Mouse (Mus musculus) left cerebral cortex, adult 2 months (tissue): Measurements from ENCODE around the gene Map2k2. TPM values are rescaled to one million over a fixed set of nuclear protein-coding genes. Genes with fewer than 3 reads are reported as not detected.
A peak's percentile ranks its signal among the peaks of the same experiment; 100 is the strongest.

Source experiments
- DNase-seq, 2 experiments: peaks; one replicate each; pipeline ENCODE4 v3.0.0; 2021 to 2022; ENCODE audit warnings: low spot score in 2 of 2, mixed read lengths in 1 of 2; ENCODE audit errors: extremely low spot score in 1 of 2
- H3K27ac ChIP-seq: fragments of 200-600 bp; 2 replicates; pipeline ENCODE4 v1.8.1; 2022
- H3K4me3 ChIP-seq: fragments of 200-600 bp; 2 replicates; pipeline ENCODE4 v1.8.1; 2022
- CTCF ChIP-seq: fragments of 200-600 bp; IDR thresholded peaks from 2 replicates; pipeline ENCODE4 v1.8.1; 2022; ENCODE audit warnings: antibody characterized with exemption, mild to moderate bottlenecking, moderate library complexity
- intact Hi-C: fragments of 180-260 bp; cut with DNase I; formaldehyde crosslinking; loops from one replicate; pipeline ENCODE4 v1.15.1; 2025
- total RNA-seq, 2 experiments: library from RNA; stranded (reverse); gene quantifications; 2 replicates each; pipeline ENCODE4 v1.2.3; 2021

Gene Map2k2
- total RNA-seq, 2 experiments from 2014 or later: 136 to 150 TPM

- no peak for DNase-seq
- intact Hi-C loops: no loop called here
- no peak overlapping the region for H3K4me3 ChIP-seq
- H3K27ac ChIP-seq: no peak overlapping the region
- TF ChIP-seq CTCF: no peak
Observed at GRCm38 (mm10) chr10:81076356-81076755, 29.4 kb upstream of the Map2k2 start.

DNA sequence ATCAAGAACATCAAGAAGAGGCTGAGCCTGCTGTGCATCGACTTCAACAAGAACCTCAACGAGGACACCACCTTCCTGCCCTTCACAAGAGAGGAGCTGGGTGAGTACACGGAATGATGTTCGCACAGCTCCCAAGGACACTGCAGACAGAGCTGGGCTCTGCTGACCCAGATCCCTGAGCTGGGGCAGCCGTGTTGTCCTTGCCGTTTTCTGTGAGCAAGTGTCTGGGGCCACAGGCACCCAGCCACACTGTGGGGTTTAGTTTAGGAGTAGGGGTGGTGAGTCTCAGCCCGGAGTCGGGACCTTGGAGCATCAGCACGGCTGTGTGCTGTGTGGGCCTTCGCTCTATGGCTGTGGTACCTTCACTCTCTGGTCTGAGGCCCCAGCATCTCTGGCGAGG, 27.8 kb upstream of the Map2k2 start:
- no peak for DNase-seq
- Histone ChIP-seq H3K27ac (no peak overlapping the region), H3K4me3 (no peak overlapping the region)
- TF ChIP-seq CTCF: no peak
- intact Hi-C loops: no loop called here

GRCm38 (mm10) chr10:81080008-81080655, 25.6 kb upstream of the Map2k2 start:
- no peak overlapping the region for H3K27ac ChIP-seq
- no peak for DNase-seq
- intact Hi-C loops: no loop called here
- TF ChIP-seq CTCF: no peak
- no peak overlapping the region for H3K4me3 ChIP-seq

DNA sequence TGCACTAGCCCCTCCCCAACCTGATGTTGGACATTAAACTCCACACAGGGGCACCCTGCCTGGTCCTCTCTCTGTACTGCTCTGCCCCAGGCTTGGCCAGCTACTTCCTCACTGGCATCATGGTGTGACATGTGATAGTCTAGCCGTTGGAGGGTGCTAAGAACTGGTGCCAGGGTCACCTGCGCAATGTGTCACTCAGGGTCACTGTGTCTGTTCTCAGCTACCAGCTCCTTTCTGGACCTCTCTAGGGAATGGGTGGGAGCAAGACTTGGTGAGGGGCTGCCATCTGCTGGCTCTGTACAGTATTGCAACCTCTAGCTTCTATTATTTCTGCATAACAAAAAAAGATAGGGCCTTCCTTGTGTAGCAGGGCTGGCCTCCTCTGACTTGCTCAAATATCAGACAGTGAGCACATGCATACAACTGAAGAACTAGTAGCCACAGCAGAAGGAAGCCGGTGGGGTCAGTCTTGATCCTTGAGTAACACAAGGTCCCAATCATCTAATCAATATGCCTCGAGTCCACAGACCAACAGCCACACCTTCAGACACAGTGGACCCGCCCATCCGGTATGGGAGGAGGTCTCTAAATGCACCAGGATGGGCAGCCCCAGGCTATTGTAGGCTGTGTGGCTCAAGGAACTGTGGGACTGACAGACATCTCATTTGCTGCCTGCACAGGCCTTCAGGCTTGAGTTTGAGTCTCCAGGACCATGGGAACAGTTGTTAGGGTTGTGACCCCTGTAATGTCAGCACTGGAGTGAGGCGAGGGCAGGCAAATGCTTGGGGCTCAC, 23.4 kb upstream of the Map2k2 start:
- no peak overlapping the region for H3K27ac ChIP-seq
- TF ChIP-seq CTCF: peak; percentile 87
- no peak overlapping the region for H3K4me3 ChIP-seq
- intact Hi-C loops: loop anchor here (1.0 kb wide), 1 partner anchor 83 kb away; no protein-coding TSS in a partner anchor
- peak; percentile 60 to 72 for DNase-seq

DNA sequence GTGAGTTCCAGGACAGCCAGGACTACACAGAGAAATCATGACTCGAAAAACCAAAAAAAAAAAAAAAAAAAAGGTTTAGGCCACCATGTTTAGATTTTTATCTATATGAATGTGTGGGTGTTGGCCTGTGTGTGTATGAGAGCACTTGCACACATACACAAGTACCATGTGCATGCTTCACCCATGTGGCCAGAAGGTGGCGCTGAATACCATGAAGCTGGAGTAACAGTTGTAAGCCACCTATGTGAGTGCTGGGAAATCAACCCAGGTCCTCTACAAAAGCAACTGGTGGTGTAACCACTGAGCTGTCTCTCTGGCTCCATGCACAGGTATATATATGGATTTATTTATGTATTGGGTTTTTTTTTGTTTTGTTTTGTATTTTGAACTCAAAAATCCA, 18.7 kb upstream of the Map2k2 start:
- Histone ChIP-seq H3K4me3 (no peak overlapping the region), H3K27ac (no peak overlapping the region)
- peak; percentile 27 for TF ChIP-seq CTCF
- DNase-seq: no peak
- intact Hi-C loops: no loop called here

DNA sequence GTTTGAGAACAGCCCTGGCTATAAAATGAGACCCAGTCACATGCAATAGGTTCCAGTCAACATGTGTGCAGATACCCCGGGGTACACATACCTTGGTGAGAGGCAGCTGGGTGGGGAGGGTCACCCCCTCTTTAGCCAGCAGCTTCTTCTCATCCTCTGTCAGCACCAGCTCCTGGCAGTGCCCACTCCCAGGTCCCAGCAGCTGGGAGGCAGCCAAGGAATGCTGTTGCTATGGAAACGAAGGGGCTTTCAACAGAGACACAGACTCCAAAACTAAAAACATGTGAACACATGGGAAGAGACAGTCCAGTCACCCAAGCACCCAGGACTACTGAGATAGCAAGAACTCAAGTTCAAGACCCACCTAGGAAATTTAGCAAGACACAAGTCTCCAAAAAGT, 16.5 kb upstream of the Map2k2 start:
- Histone ChIP-seq H3K4me3 (no peak overlapping the region), H3K27ac (no peak overlapping the region)
- DNase-seq: no peak
- intact Hi-C loops: no loop called here
- TF ChIP-seq CTCF: no peak

- intact Hi-C loops: no loop called here
- no peak for TF ChIP-seq CTCF
- Histone ChIP-seq H3K4me3 (no peak overlapping the region), H3K27ac (no peak overlapping the region)
- no peak for DNase-seq
Observed at GRCm38 (mm10) chr10:81090621-81091020, 15.1 kb upstream of the Map2k2 start.

GRCm38 (mm10) chr10:81092465-81093250, 13.1 kb upstream of the Map2k2 start:
- H3K27ac ChIP-seq: no peak overlapping the region
- no peak overlapping the region for H3K4me3 ChIP-seq
- no peak for TF ChIP-seq CTCF
- DNase-seq: no peak
- intact Hi-C loops: no loop called here

DNA sequence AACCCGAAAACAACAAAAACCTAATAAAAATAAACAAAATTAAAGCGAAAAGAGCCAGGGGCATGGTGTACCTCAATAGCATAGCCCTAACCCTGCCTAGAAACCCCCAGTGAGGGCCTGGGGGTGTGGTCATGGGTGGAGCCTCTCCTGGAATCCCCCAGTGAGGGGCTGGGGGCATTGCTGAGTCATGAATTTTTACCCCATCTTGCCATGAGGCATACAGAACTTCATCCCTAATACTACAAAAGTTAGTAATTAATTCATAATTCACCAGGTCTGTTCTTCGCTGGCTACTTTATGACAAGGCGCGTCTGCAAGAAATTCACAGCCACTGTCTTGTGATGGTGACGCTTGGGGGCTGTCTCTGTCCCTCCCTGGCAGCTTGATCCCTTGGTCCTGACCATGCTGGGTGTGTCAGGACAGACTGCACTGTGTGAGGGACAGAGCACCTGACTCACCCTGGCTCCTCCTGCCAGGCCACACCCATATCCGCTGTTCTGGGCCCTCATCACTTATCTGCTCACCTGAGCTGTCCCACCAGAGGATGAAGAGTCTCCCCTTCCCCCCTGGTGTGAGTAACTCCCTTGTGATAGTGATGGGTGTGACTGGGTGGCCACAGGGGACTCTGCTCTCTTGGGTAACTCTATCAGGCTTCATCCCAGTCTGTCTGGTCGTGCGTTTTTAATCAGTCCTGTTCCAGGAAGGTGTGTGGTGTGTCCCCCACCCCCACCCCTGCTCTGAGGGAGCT, 10.6 kb upstream of the Map2k2 start:
- intact Hi-C loops: no loop called here
- no peak for TF ChIP-seq CTCF
- DNase-seq: no peak
- Histone ChIP-seq H3K27ac (no peak overlapping the region), H3K4me3 (no peak overlapping the region)

GRCm38 (mm10) chr10:81106113-81106721, 502 bp downstream of the Map2k2 start:
- TF ChIP-seq CTCF: peak; percentile 3

DNA sequence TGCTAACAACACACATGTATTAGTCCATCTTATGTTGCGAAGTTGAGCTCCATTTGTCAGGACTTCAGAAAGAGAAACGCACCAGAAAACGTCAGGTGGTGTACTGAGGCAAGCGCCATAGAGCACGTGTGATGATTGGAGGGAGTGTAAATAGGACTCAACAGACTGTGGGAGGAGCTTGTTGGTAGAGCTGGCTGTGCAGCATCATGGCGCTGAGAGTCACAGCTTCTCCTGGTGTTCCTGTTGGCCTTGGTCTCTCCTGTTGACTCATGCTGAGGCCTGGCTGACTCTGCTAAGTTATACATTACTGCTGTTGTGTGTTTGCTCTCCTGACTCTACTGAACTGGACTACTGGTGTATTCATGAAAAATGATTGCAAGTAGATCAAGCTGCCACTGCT, 7.2 kb downstream of the Map2k2 start:
- Histone ChIP-seq H3K4me3 (no peak overlapping the region), H3K27ac (no peak overlapping the region)
- TF ChIP-seq CTCF: no peak
- intact Hi-C loops: no loop called here
- no peak for DNase-seq

More at GRCm38 (mm10) chr10:81106113-81106721, 502 bp downstream of the Map2k2 start:
- intact Hi-C loops: no loop called here
- Histone ChIP-seq H3K4me3 (peak overlapping the region; percentile 98), H3K27ac (peak overlapping the region; percentile 92)
- peak; percentile 74 to 77 for DNase-seq
